Mouse (Mus musculus) liver, embryonic 14.5 days (tissue): ENCODE results near the gene Srek1.

Source experiments
- CTCF ChIP-seq: IDR thresholded peaks from 2 replicates; pipeline ENCODE4 v1.5.1; 2016; ENCODE audit warnings: antibody characterized with exemption, low read depth, control low read depth
- EP300 ChIP-seq: IDR thresholded peaks from 2 replicates; pipeline ENCODE4 v1.6.1; 2016; ENCODE audit warnings: antibody characterized with exemption, low read depth

DNA sequence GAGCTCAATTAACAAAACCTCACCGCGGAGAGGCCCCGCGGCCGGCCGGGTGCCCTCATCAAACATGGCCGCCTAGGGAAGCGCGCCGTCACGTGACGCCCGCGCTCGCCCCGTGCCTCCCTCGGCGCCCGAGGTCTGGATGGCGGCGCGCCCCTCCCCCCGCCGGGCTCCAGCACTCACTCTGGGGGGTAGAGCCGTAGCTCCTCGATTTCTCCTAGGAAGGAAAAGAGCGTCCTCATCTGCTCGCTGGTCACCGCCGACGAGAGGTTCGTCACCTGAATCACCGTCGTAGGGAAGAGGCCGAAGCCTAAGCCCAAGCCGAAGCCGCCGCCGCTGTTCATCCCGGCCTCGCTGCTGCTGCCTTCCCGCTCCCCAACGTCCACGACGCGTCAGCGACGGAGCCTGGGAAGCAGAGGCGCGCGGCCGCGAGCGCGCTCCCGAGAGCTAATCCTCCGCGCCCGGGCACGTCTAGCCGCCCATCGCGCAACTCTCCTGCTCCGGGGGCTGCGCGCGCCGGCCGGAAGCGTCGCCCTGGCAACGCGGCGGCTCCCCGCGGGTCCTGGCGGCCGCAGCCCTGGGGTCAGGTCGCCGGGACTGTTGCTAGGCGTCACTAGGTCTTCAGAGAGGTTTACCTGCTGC is at the start of gene Srek1:
- no peak for TF ChIP-seq CTCF
- TF ChIP-seq EP300: peak; percentile 25; the same call in 1 of the 2 replicates
